Mouse (Mus musculus) E14TG2a.4 (cell line): Measurements from ENCODE around the gene Gls2.

ENCODE experiments used
- H3K27me3 ChIP-seq: 2 replicates; pipeline ENCODE4 v1.6.1; 2014; ENCODE audit warnings: low read length, control low read depth; ENCODE audit not compliant: insufficient read depth
- H3K36me3 ChIP-seq: 2 replicates; pipeline ENCODE4 v1.6.1; 2014; ENCODE audit warnings: low read length, control low read depth; ENCODE audit not compliant: insufficient read depth
- H3K4me1 ChIP-seq: replicated peaks from 2 replicates; pipeline ENCODE4 v1.6.1; 2014; ENCODE audit warnings: low read depth, low read length, control low read depth
- H3K4me3 ChIP-seq: replicated peaks from 2 replicates; pipeline ENCODE4 v1.5.1; 2014; ENCODE audit warnings: mild to moderate bottlenecking, low read length
- H3K9me3 ChIP-seq: 2 replicates; pipeline ENCODE4 v1.6.1; 2014; ENCODE audit warnings: low read length, control low read depth
- CTCF ChIP-seq: conservative IDR thresholded peaks from 2 replicates; pipeline ENCODE4 v1.5.1; 2014; ENCODE audit warnings: low read length
- NANOG ChIP-seq: IDR thresholded peaks from 2 replicates; pipeline ENCODE4 v1.6.1; 2014; ENCODE audit warnings: borderline replicate concordance, low read length, mixed read lengths
- POU5F1 ChIP-seq: IDR thresholded peaks from 2 replicates; pipeline ENCODE4 v1.6.1; 2014; ENCODE audit warnings: low read length, borderline replicate concordance

Gls2 gene

DNA sequence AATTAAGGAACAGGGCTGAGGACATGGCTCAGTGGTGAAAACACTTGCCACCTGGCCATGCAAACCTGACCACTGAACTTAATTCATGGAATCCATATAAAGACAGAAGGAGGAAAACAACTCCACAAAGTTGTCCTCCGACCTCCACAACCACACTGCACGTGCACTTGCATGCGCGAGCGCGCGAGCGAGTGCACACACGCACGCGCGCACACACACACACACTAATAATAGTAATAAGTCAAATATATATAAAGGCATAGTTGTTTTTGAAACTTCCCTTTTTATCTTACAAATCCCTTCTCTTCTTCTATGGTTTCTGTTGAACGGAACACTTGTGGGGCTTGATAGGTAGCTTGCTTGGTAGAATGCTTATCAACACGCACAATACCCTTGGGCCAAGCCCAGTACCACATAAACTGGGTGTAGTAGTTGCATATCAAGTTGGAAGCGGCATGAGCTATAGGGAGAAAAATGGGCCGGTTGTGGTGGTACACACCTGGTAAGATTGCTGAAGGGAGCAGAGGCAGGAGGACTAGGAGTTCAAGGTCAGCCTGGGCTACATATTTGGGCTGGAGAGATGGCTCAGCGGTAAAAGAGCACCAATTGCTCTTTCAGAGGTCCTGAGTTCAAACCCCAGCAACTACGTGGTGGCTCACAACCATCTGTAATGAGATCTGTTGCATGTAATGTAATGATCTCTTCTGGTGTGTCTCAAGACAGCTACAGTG, 24.3 kb downstream of the Gls2 start:
- peaks cover 24% of the 10 kb centered on the region for H3K4me1 ChIP-seq
- H3K9me3 ChIP-seq = no peaks in the 10 kb centered on the region
- peaks cover 11% of the 10 kb centered on the region for H3K27me3 ChIP-seq
- H3K4me3 ChIP-seq = no peak overlapping the region
- H3K36me3 ChIP-seq = no peaks in the 10 kb centered on the region
- TF ChIP-seq POU5F1 = no peak
- TF ChIP-seq NANOG = no peak
- no peak for TF ChIP-seq CTCF

DNA sequence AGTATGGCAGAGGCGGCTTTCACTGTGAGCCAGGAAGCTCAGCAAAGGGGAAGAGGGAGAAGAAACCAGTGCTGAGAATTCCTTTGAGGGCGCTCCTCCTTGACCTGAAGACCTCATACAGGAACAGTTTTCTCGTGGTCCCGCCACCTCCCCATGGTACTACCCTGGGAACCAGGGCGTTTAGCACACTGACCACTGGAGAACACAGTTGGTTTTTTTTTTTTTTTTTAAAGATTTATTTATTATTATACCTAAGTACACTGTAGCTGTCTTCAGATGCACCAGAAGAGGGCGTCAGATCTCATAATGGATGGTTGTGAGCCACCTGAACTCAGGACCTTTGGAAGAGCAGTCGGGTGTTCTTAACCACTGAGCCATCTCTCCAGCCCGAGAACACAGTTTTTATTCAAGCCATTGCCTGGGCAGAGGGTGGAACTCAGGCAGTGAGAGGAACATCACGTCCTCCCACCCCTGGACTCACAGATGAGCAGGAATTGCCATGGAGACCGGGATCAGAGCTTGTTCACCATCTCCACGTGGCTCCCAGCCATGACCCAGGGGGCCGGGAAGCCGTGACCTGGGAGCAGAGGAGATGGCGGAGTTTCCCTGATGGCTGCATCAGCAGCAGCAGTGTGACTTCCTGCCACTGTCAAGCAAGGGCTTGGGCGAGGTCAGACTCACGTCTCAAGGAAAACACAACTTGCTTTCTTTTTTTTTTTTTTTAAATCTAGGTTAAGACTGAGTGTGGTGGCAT, 27.5 kb downstream of the Gls2 start:
- Histone ChIP-seq H3K4me1 (peaks cover 47% of the 10 kb centered on the region), H3K36me3 (no peaks in the 10 kb centered on the region), H3K27me3 (no peaks in the 10 kb centered on the region), H3K9me3 (no peaks in the 10 kb centered on the region), H3K4me3 (peak overlapping the region; percentile 74)
- TF ChIP-seq NANOG = no peak
- TF ChIP-seq CTCF = peak; percentile 15

DNA sequence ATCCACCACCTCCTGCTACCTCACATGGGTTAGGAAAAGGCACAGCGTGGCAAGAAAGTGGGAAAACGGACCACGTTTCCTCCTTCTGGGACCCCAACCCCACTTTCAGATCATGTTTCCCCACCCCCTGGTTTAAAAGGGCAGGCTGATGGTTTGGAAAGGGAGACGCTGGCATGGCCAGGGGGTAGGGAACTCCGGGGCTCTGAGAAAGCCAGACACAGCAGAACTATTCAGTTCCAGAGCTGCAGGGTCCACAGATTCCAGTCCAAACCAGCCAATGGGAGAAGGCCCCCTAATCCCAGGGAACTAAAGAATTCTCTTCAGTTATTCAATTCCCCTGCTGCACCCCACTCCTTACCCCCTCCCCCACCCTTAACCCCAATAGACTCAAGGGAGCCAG, 30.8 kb downstream of the Gls2 start:
- Histone ChIP-seq H3K9me3 (no peaks in the 10 kb centered on the region), H3K4me1 (peaks cover 71% of the 10 kb centered on the region), H3K27me3 (no peaks in the 10 kb centered on the region), H3K4me3 (peak overlapping the region; percentile 70), H3K36me3 (no peaks in the 10 kb centered on the region)
- no peak for TF ChIP-seq NANOG
- TF ChIP-seq CTCF = no peak
- no peak for TF ChIP-seq POU5F1

DNA sequence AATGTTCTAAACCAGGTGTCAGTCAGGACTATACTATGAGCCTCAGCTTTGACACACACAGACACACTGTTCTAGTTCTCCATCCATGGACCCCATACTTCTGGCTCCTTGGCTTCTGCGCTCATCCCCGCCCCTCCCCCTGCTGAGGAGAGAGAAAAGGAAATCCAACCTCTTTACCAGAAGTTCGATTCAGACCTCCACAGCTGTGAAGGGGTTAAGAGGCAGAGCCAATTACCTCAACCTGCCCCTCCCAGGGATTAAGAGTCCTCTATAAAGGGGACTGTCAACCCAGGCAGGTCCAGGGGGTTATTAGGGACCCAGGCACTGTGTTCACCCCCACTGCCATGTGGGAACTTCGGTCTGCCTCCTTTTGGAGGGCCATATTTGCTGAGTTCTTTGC, 31.3 kb downstream of the Gls2 start, which contains the start of gene Mip:
TSS of gene Mip (plus strand) at position 301 of the 400 bp plus-strand sequence.
- H3K9me3 ChIP-seq = no peaks in the 10 kb centered on the region
- no peaks in the 10 kb centered on the region for H3K27me3 ChIP-seq
- peaks cover 71% of the 10 kb centered on the region for H3K4me1 ChIP-seq
- no peak for TF ChIP-seq NANOG
- H3K4me3 ChIP-seq = peak within 1 kb of the TSS; percentile 70
- H3K36me3 ChIP-seq = no peaks in the 10 kb centered on the region

DNA sequence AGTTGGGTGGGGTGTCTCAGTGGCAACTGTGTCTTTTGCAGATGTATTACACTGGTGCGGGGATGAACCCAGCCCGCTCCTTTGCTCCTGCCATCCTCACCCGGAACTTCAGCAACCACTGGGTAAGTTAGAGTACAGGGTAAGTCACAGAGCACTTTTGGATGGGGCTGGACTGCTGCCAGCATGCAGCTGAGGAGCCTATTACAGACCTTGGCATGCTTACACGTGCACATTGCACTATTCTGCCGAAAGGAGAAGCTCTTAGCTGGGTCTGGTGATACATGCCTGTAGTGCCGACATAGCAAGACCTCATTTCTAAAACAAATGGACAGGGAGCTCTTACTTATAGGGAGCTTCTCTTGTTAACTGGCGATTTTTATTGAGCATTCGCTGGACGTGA, 33.3 kb downstream of the Gls2 start:
- peaks cover 63% of the 10 kb centered on the region for H3K4me1 ChIP-seq
- H3K9me3 ChIP-seq = no peaks in the 10 kb centered on the region
- H3K27me3 ChIP-seq = no peaks in the 10 kb centered on the region
- no peak overlapping the region for H3K4me3 ChIP-seq
- H3K36me3 ChIP-seq = no peaks in the 10 kb centered on the region
- TF ChIP-seq CTCF = no peak
- TF ChIP-seq POU5F1 = no peak
- TF ChIP-seq NANOG = no peak

DNA sequence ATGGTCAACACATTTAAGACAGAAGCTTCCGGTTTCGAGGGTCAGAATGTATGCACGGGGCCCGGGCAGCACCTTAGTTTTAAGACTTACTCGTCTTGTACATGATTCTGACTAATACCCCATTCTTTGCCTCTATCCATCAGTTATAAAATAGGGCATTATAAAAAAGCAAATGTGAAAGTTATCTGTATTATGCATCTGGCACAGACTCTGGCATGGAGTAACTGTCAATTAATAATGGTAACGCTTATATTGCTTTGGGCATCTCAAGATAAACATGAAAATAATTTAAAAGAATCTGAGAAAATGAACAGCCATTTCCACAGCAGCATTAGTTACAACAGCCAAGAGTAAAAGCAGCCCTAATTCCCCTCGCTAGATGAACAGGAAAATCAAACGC, 33.8 kb downstream of the Gls2 start:
- TF ChIP-seq CTCF (no peak), NANOG (no peak), POU5F1 (no peak)
- no peaks in the 10 kb centered on the region for H3K27me3 ChIP-seq
- no peaks in the 10 kb centered on the region for H3K36me3 ChIP-seq
- H3K4me1 ChIP-seq = peaks cover 67% of the 10 kb centered on the region
- H3K4me3 ChIP-seq = no peak overlapping the region
- no peaks in the 10 kb centered on the region for H3K9me3 ChIP-seq

DNA sequence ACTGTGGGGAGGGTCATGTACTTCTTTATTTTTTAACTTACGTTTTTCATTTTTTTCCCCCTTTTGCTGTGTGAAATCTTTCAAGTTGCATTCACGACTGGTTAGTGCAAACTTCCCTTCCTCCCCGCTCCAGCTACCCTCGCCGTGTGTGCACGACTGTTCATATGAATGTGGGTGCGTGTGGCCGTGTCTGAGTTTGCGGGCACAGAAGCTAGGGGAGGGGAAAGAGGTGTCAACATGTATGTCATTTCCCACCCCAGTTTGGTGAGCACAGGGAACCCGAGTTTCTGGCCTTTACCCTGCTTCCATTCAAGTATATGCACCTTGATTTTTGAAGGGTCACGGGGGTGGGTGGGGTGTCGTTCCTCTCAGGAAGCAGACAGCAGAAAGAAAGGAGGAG, 36.3 kb downstream of the Gls2 start:
- Histone ChIP-seq H3K36me3 (peaks cover 18% of the 10 kb centered on the region), H3K4me1 (peaks cover 77% of the 10 kb centered on the region), H3K4me3 (peak overlapping the region; percentile 95), H3K9me3 (no peaks in the 10 kb centered on the region), H3K27me3 (no peaks in the 10 kb centered on the region)
- TF ChIP-seq CTCF (no peak), NANOG (no peak), POU5F1 (no peak)

DNA sequence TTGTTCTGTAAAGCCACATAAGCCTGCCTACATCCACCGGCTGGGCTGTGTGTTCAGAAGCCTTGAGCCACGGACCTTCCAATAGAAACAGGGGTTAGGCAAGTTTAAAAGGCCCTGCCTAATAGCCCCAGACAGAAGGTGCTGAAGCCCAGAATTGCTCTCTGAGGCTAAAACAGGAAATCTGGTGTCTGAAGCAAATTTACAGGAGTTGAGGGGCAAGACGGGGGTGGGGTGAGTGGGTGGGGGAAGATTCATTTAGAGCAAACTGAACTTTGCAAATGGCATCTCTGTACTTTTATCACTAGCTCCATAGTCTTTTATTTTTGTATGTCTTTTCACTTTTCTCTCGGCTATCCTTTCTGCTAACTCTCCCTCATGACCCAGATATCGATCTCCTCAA, 36.9 kb downstream of the Gls2 start:
- Histone ChIP-seq H3K36me3 (peaks cover 24% of the 10 kb centered on the region), H3K27me3 (no peaks in the 10 kb centered on the region), H3K4me1 (peaks cover 77% of the 10 kb centered on the region), H3K4me3 (peak overlapping the region; percentile 95), H3K9me3 (no peaks in the 10 kb centered on the region)
- TF ChIP-seq CTCF (no peak), NANOG (no peak), POU5F1 (no peak)
